Comparison of ENCODE assay signal across 9 mouse cellular contexts in genomic region chr11:66912531-66913458, GRCm38 (mm10). TPM values are rescaled to one million over a fixed set of nuclear protein-coding genes. Genes with fewer than 3 reads are reported as not detected.
DNase-seq lines count a peak whose midpoint lies in the region; ATAC-seq lines count a peak whose summit lies in the region.
"Had no signal": no experiment of that assay in that cellular context is flagged by ENCODE, and none has a peak within 500 bp of the region (broad histone marks: within the 10 kb centered on the region; RNA-seq: fewer than 3 reads in every experiment).

No protein-coding gene starts in this region.

- WGBS in kidney, embryonic 14.5 days: 63% methylated on average over 17 of the region's 17 CpGs

- peak; percentile 31 for DNase-seq in kidney, postnatal 10 days
- DNase-seq in c-Kit-negative CD71-positive TER-119-positive erythroid progenitor cells, embryonic 14.5 days (ENCODE audit: low read depth, low spot score): peak; percentile 24
- peak; percentile 2 for DNase-seq in heart, postnatal 25 days (ENCODE audit: low spot score)
- DNase-seq in layer of hippocampus, postnatal 14 days (ENCODE audit: low spot score in 2 of 2): no peak
- DNase-seq in adrenal gland, postnatal 25 days: no peak
- no peak for DNase-seq in layer of hippocampus, postnatal 36 days

- H3K4me3 ChIP-seq in kidney, embryonic 14.5 days (ENCODE audit: low read length): no peak overlapping the region

- no peak overlapping the region for H3K9ac ChIP-seq in kidney, embryonic 14.5 days (ENCODE audit: low read depth, low read length)

- no peak overlapping the region for H3K4me2 ChIP-seq in kidney, embryonic 14.5 days (replicated peaks; ENCODE audit: low read depth, low read length)

- H3K9me3 ChIP-seq in kidney, embryonic 14.5 days (ENCODE audit: control insufficient read depth, low read length): no peaks in the 10 kb centered on the region

- intact Hi-C loops in heart, postnatal 25 days (cut with DNase I): no loop called here

- H3K27me3 ChIP-seq in kidney, embryonic 14.5 days (ENCODE audit: control insufficient read depth, insufficient read depth, low read length): no peaks in the 10 kb centered on the region

- no peak for ATAC-seq in kidney, embryonic 14.5 days (ENCODE audit: low FRiP score, low TSS enrichment)
- ATAC-seq in megakaryocyte progenitor cell, adult 5-6 weeks (replicated peaks; ENCODE audit: poor library complexity): peak; percentile 60; the same call in 1 of the 2 replicates

- no peak overlapping the region for H3K27ac ChIP-seq in kidney, embryonic 14.5 days (ENCODE audit: low read depth, low read length)

- no peaks in the 10 kb centered on the region for H3K4me1 ChIP-seq in kidney, embryonic 14.5 days (ENCODE audit: control insufficient read depth, insufficient read depth, low read length)

- no peaks in the 10 kb centered on the region for H3K36me3 ChIP-seq in kidney, embryonic 14.5 days (ENCODE audit: control insufficient read depth, insufficient read depth, low read length)

RNA-seq across cellular contexts. Expression of gene Pirt, which starts 1.0 kb away (rescaled TPM):
- polyA plus RNA-seq in kidney, embryonic 14.5 days (2014; fragmentation: Nextera tagmentation; extraction: Ambion mirVana): 0.22 and 0.23 TPM in 2 replicates
- total RNA-seq in heart, postnatal 25 days (2021): 10 to 100 TPM in 1 of 2 experiments, 1 to 10 TPM in 1; 9.1 to 11.5 TPM
- total RNA-seq in megakaryocyte progenitor cell, adult 5-6 weeks (2015): not detected in 2 replicates
- not detected in 2 replicates for total RNA-seq in megakaryocyte progenitor cell, adult 5-6 weeks (2017)
- 1 to 10 TPM; 1.5 to 1.8 TPM for total RNA-seq in layer of hippocampus, postnatal 14 days (2021)
- 7.1 and 12.1 TPM in 2 replicates for total RNA-seq in adrenal gland, postnatal 25 days (2021)
- 1 to 10 TPM; 1.9 TPM for total RNA-seq in layer of hippocampus, postnatal 36 days (2021)

RNA-seq across cellular contexts. Expression of gene Tmem238l, which starts 43.6 kb away (rescaled TPM):
- not detected in 2 replicates for polyA plus RNA-seq in kidney, embryonic 14.5 days (2014; fragmentation: Nextera tagmentation; extraction: Ambion mirVana)
- total RNA-seq in heart, postnatal 25 days (2021): not detected
- total RNA-seq in megakaryocyte progenitor cell, adult 5-6 weeks (2015): not detected in 2 replicates
- total RNA-seq in megakaryocyte progenitor cell, adult 5-6 weeks (2017): not detected in 2 replicates
- total RNA-seq in layer of hippocampus, postnatal 14 days (2021): not detected
- not detected in 2 replicates for total RNA-seq in adrenal gland, postnatal 25 days (2021)
- not detected for total RNA-seq in layer of hippocampus, postnatal 36 days (2021)
- polyA plus RNA-seq: forebrain, embryonic 11.5 days had no signal

Comparison
In these comparisons a context has a peak if more than half of its experiments do, and no peak if none do; other contexts are left out.
1. DNase-seq: peak in kidney, postnatal 10 days (single experiment), c-Kit-negative CD71-positive TER-119-positive erythroid progenitor cells, embryonic 14.5 days (single experiment) and heart, postnatal 25 days (single experiment); none in layer of hippocampus, postnatal 14 days (0 of 2), adrenal gland, postnatal 25 days (single experiment) and layer of hippocampus, postnatal 36 days (0 of 2).